ENCODE assay signal across 8 mouse cellular contexts in genomic region chr19:21472121-21472780, GRCm38 (mm10). TPM values are rescaled to one million over a fixed set of nuclear protein-coding genes. Genes with fewer than 3 reads are reported as not detected.
A peak's percentile ranks its signal among the peaks of the same experiment; 100 is the strongest.
DNase-seq lines count a peak whose midpoint lies in the region; ATAC-seq lines count a peak whose summit lies in the region.

No protein-coding gene starts in this region.

- peak; percentile 72; the same call in 1 of the 2 replicates for ATAC-seq in embryonic facial prominence, embryonic 12.5 days (ENCODE audit: insufficient number of reproducible peaks, insufficient read depth, low FRiP score, low TSS enrichment)
- ATAC-seq in limb, embryonic 11.5 days (ENCODE audit: insufficient number of reproducible peaks, low FRiP score, low TSS enrichment, low read depth), result 0 out of 2 replicates have a peak, but pooled peaks have one; percentile 51
- ATAC-seq in midbrain, embryonic 12.5 days (ENCODE audit: low FRiP score, low read depth), result peak; percentile 60; the same call in 1 of the 2 replicates
- no peak for ATAC-seq in activated CD4-positive, CD25-positive, alpha-beta regulatory T cell, adult 4 months

- H3K27me3 ChIP-seq in embryonic facial prominence, embryonic 12.5 days, result peaks cover 25% of the 10 kb centered on the region
- H3K27me3 ChIP-seq in limb, embryonic 11.5 days (ENCODE audit: control insufficient read depth, insufficient read depth, low read length), result peaks cover 11% of the 10 kb centered on the region; the same call in 1 of the 2 replicates
- peaks cover 24% of the 10 kb centered on the region for H3K27me3 ChIP-seq in midbrain, embryonic 12.5 days

- peak; percentile 70 for DNase-seq in adipocyte (ENCODE audit: low spot score)
- peak; percentile 99 for DNase-seq in heart, adult 11 months
- DNase-seq in kidney, adult 18-20 months, result peak; percentile 77
- peak; percentile 68 for DNase-seq in limb, embryonic 11.5 days (ENCODE audit: low spot score)
- peak; percentile 84 for DNase-seq in spleen, adult 12 weeks (ENCODE audit: low spot score)

- H3K4me3 ChIP-seq in embryonic facial prominence, embryonic 12.5 days, result peak overlapping the region; percentile 47
- peak overlapping the region; percentile 37 for H3K4me3 ChIP-seq in limb, embryonic 11.5 days (ENCODE audit: low read depth, low read length)
- peak overlapping the region; percentile 47 for H3K4me3 ChIP-seq in midbrain, embryonic 12.5 days

- H3K4me1 ChIP-seq in embryonic facial prominence, embryonic 12.5 days, result peaks cover 4% of the 10 kb centered on the region; the same call in 1 of the 2 replicates
- no peaks in the 10 kb centered on the region for H3K4me1 ChIP-seq in limb, embryonic 11.5 days (ENCODE audit: control insufficient read depth, insufficient read depth, low read length)
- peaks cover 8% of the 10 kb centered on the region for H3K4me1 ChIP-seq in midbrain, embryonic 12.5 days

- 2% methylated on average over 48 of the region's 48 CpGs for WGBS in embryonic facial prominence, embryonic 12.5 days
- 3% methylated on average over 48 of the region's 48 CpGs for WGBS in limb, embryonic 11.5 days
- WGBS in midbrain, embryonic 12.5 days, result 1% methylated on average over 48 of the region's 48 CpGs

- H3K27ac ChIP-seq in embryonic facial prominence, embryonic 12.5 days, result no peak overlapping the region
- no peak overlapping the region for H3K27ac ChIP-seq in limb, embryonic 11.5 days (replicated peaks; ENCODE audit: low read depth, low read length)
- H3K27ac ChIP-seq in midbrain, embryonic 12.5 days (replicated peaks), result no peak overlapping the region

- H3K4me2 ChIP-seq in embryonic facial prominence, embryonic 12.5 days (replicated peaks), result peak overlapping the region; percentile 89
- peak overlapping the region; percentile 68 for H3K4me2 ChIP-seq in limb, embryonic 11.5 days (ENCODE audit: low read depth, severe bottlenecking)
- peak overlapping the region; percentile 76 for H3K4me2 ChIP-seq in midbrain, embryonic 12.5 days (replicated peaks)

- no peaks in the 10 kb centered on the region for H3K36me3 ChIP-seq in embryonic facial prominence, embryonic 12.5 days
- H3K36me3 ChIP-seq in limb, embryonic 11.5 days (ENCODE audit: control insufficient read depth, insufficient read depth, low read length), result no peaks in the 10 kb centered on the region
- no peaks in the 10 kb centered on the region for H3K36me3 ChIP-seq in midbrain, embryonic 12.5 days

- 0 out of 2 replicates have a peak, but pooled peaks cover 5% of the 10 kb centered on the region for H3K9me3 ChIP-seq in embryonic facial prominence, embryonic 12.5 days
- H3K9me3 ChIP-seq in limb, embryonic 11.5 days (ENCODE audit: control insufficient read depth, low read length), result no peaks in the 10 kb centered on the region
- no peaks in the 10 kb centered on the region for H3K9me3 ChIP-seq in midbrain, embryonic 12.5 days

- H3K9ac ChIP-seq in embryonic facial prominence, embryonic 12.5 days, result peak overlapping the region; percentile 48
- H3K9ac ChIP-seq in limb, embryonic 11.5 days (ENCODE audit: low read length), result no peak overlapping the region
- H3K9ac ChIP-seq in midbrain, embryonic 12.5 days (replicated peaks), result no peak overlapping the region

RNA-seq across cellular contexts. Expression of gene Gda, which starts 1.0 kb away (rescaled TPM):
- polyA plus RNA-seq in embryonic facial prominence, embryonic 12.5 days (2016; fragmentation: Nextera tagmentation; extraction: Ambion mirVana), result 0.06 and 0.12 TPM in 2 replicates
- polyA plus RNA-seq in limb, embryonic 11.5 days (2014; fragmentation: Nextera tagmentation; extraction: Ambion mirVana), result 0.07 TPM in 1 of 2 replicates, not detected in the other
- 0.09 TPM in 1 of 2 replicates, not detected in the other for polyA plus RNA-seq in midbrain, embryonic 12.5 days (2016; fragmentation: Nextera tagmentation; extraction: Ambion mirVana)
- polyA plus RNA-seq in activated CD4-positive, CD25-positive, alpha-beta regulatory T cell, adult 4 months (2017; shearing (Covaris generic)), result under 1 TPM in 1 of 2 experiments, not detected in 1; 0.31 TPM
